10 mouse cellular contexts compared by ENCODE assay signal in genomic region chr2:18050018-18050417, GRCm38 (mm10). TPM values are rescaled to one million over a fixed set of nuclear protein-coding genes. Genes with fewer than 3 reads are reported as not detected.
DNase-seq lines count a peak whose midpoint lies in the region; ATAC-seq and TF ChIP-seq lines count a peak whose summit lies in the region.
"Had no signal": no experiment of that assay in that cellular context is flagged by ENCODE, and none has a peak within 500 bp of the region (broad histone marks: within the 10 kb centered on the region; RNA-seq: fewer than 3 reads in every experiment).

No protein-coding gene starts in this region.

- 0 out of 2 replicates have a peak overlapping the region, but pooled peaks have one; percentile 21 for H3K9ac ChIP-seq in kidney, embryonic 15.5 days
- H3K9ac ChIP-seq in neural tube, embryonic 14.5 days (replicated peaks; ENCODE audit: low read depth, low read length) = peak overlapping the region; percentile 46; the same call in 1 of the 2 replicates

- peak overlapping the region; percentile 99 for H3K27ac ChIP-seq in kidney, embryonic 15.5 days
- peak overlapping the region; percentile 90 for H3K27ac ChIP-seq in embryonic fibroblast, embryonic 13.5 days (ENCODE audit: insufficient read depth, low read length)
- H3K27ac ChIP-seq in limb, embryonic 10.5 days = peak overlapping the region; percentile 100
- peak overlapping the region; percentile 99 for H3K27ac ChIP-seq in neural tube, embryonic 14.5 days (ENCODE audit: low read depth, low read length)

- no peak for TF ChIP-seq POLR2A in embryonic fibroblast, embryonic 13.5 days (IDR thresholded peaks at IDR 0.05; ENCODE audit: low read depth, low read length)

- no peaks in the 10 kb centered on the region for H3K36me3 ChIP-seq in kidney, embryonic 15.5 days
- no peaks in the 10 kb centered on the region for H3K36me3 ChIP-seq in limb, embryonic 10.5 days
- no peaks in the 10 kb centered on the region for H3K36me3 ChIP-seq in neural tube, embryonic 14.5 days (ENCODE audit: control insufficient read depth, insufficient read depth, low read length)

- ATAC-seq in kidney, embryonic 15.5 days (replicated peaks; ENCODE audit: low FRiP score) = no peak
- ATAC-seq in neural tube, embryonic 14.5 days (ENCODE audit: low read depth) = no peak
- no peak for ATAC-seq in cerebellum, adult (ENCODE audit: insufficient number of reproducible peaks, low FRiP score, low TSS enrichment)

- DNase-seq in kidney, postnatal 10 days = no peak
- no peak for DNase-seq in limb, embryonic 10.5 days (ENCODE audit: low spot score)
- no peak for DNase-seq in cerebellum, postnatal 25 days
- DNase-seq in kidney, adult 11 months = no peak
- DNase-seq: thymus, adult 2 months had no signal

- H3K4me3 ChIP-seq in kidney, embryonic 15.5 days (replicated peaks) = peak overlapping the region; percentile 77; the same call in 1 of the 2 replicates
- H3K4me3 ChIP-seq in embryonic fibroblast, embryonic 13.5 days (ENCODE audit: insufficient read depth, low read length) = no peak overlapping the region
- peak overlapping the region; percentile 90 for H3K4me3 ChIP-seq in limb, embryonic 10.5 days
- peak overlapping the region; percentile 19; the same call in 1 of the 2 replicates for H3K4me3 ChIP-seq in neural tube, embryonic 14.5 days (ENCODE audit: low read depth, low read length)
- H3K4me3 ChIP-seq: myocyte had no signal

- 30% methylated on average over 2 of the region's 2 CpGs for WGBS in kidney, embryonic 15.5 days
- WGBS in limb, embryonic 10.5 days = 17% methylated on average over 2 of the region's 2 CpGs
- 8% methylated on average over 2 of the region's 2 CpGs for WGBS in neural tube, embryonic 14.5 days

- H3K4me2 ChIP-seq in kidney, embryonic 15.5 days = peak overlapping the region; percentile 77
- peak overlapping the region; percentile 81 for H3K4me2 ChIP-seq in neural tube, embryonic 14.5 days (ENCODE audit: low read depth, low read length)

- peaks cover 38% of the 10 kb centered on the region for H3K4me1 ChIP-seq in kidney, embryonic 15.5 days
- H3K4me1 ChIP-seq in embryonic fibroblast, embryonic 13.5 days (ENCODE audit: control insufficient read depth, insufficient read depth, low read length) = peaks cover 5% of the 10 kb centered on the region; the same call in 1 of the 2 replicates
- H3K4me1 ChIP-seq in limb, embryonic 10.5 days = peaks cover 51% of the 10 kb centered on the region
- H3K4me1 ChIP-seq in neural tube, embryonic 14.5 days (ENCODE audit: control insufficient read depth, insufficient read depth, low read length) = peaks cover 13% of the 10 kb centered on the region; the same call in 1 of the 2 replicates

- H3K27me3 ChIP-seq in kidney, embryonic 15.5 days = no peaks in the 10 kb centered on the region
- no peaks in the 10 kb centered on the region for H3K27me3 ChIP-seq in limb, embryonic 10.5 days (ENCODE audit: low read depth, poor library complexity, severe bottlenecking)
- no peaks in the 10 kb centered on the region for H3K27me3 ChIP-seq in neural tube, embryonic 14.5 days (ENCODE audit: control insufficient read depth, insufficient read depth, low read length)

- no peak for TF ChIP-seq CTCF in embryonic fibroblast, embryonic 13.5 days (IDR thresholded peaks at IDR 0.05; ENCODE audit: borderline replicate concordance, insufficient read depth, low read length)

- H3K9me3 ChIP-seq in kidney, embryonic 15.5 days (replicated peaks) = no peaks in the 10 kb centered on the region
- no peaks in the 10 kb centered on the region for H3K9me3 ChIP-seq in limb, embryonic 10.5 days (replicated peaks)
- H3K9me3 ChIP-seq in neural tube, embryonic 14.5 days (ENCODE audit: control insufficient read depth, low read length) = no peaks in the 10 kb centered on the region

RNA-seq across cellular contexts. Expression of gene Skida1, which starts 1.2 kb away (rescaled TPM):
- polyA plus RNA-seq in kidney, embryonic 15.5 days (2015; fragmentation: Nextera tagmentation; extraction: Ambion mirVana) = 10.3 and 11.8 TPM in 2 replicates
- polyA plus RNA-seq in embryonic fibroblast, embryonic 13.5 days (2011; ENCODE audit: insufficient read length, low read depth, missing spikeins) = 4.4 and 8.5 TPM in 2 replicates
- 7.0 and 11.5 TPM in 2 replicates for polyA plus RNA-seq in limb, embryonic 10.5 days (2016; fragmentation: Nextera tagmentation; extraction: Ambion mirVana)
- polyA plus RNA-seq in neural tube, embryonic 14.5 days (2014; fragmentation: Nextera tagmentation; extraction: Ambion mirVana) = 3.9 and 5.3 TPM in 2 replicates

RNA-seq across cellular contexts. Expression of gene Mllt10, which starts 5.0 kb away (rescaled TPM):
- 72.9 and 73.1 TPM in 2 replicates for polyA plus RNA-seq in kidney, embryonic 15.5 days (2015; fragmentation: Nextera tagmentation; extraction: Ambion mirVana)
- 49.3 and 52.0 TPM in 2 replicates for polyA plus RNA-seq in embryonic fibroblast, embryonic 13.5 days (2011; ENCODE audit: insufficient read length, low read depth, missing spikeins)
- polyA plus RNA-seq in limb, embryonic 10.5 days (2016; fragmentation: Nextera tagmentation; extraction: Ambion mirVana) = 56.9 and 65.3 TPM in 2 replicates
- polyA plus RNA-seq in neural tube, embryonic 14.5 days (2014; fragmentation: Nextera tagmentation; extraction: Ambion mirVana) = 34.6 and 36.5 TPM in 2 replicates

RNA-seq across cellular contexts. Expression of gene A930004D18Rik, which starts 12.5 kb away (rescaled TPM):
- 12.0 and 15.1 TPM in 2 replicates for polyA plus RNA-seq in kidney, embryonic 15.5 days (2015; fragmentation: Nextera tagmentation; extraction: Ambion mirVana)
- 6.4 and 8.6 TPM in 2 replicates for polyA plus RNA-seq in embryonic fibroblast, embryonic 13.5 days (2011; ENCODE audit: insufficient read length, low read depth, missing spikeins)
- 11.5 and 11.6 TPM in 2 replicates for polyA plus RNA-seq in limb, embryonic 10.5 days (2016; fragmentation: Nextera tagmentation; extraction: Ambion mirVana)
- polyA plus RNA-seq in neural tube, embryonic 14.5 days (2014; fragmentation: Nextera tagmentation; extraction: Ambion mirVana) = 8.2 and 8.6 TPM in 2 replicates

RNA-seq across cellular contexts. Expression of gene H2al2a, which starts 53.3 kb away (rescaled TPM):
- polyA plus RNA-seq in kidney, embryonic 15.5 days (2015; fragmentation: Nextera tagmentation; extraction: Ambion mirVana) = not detected in 2 replicates
- polyA plus RNA-seq in embryonic fibroblast, embryonic 13.5 days (2011; ENCODE audit: insufficient read length, low read depth, missing spikeins) = not detected in 2 replicates
- polyA plus RNA-seq in limb, embryonic 10.5 days (2016; fragmentation: Nextera tagmentation; extraction: Ambion mirVana) = not detected in 2 replicates
- polyA plus RNA-seq in neural tube, embryonic 14.5 days (2014; fragmentation: Nextera tagmentation; extraction: Ambion mirVana) = not detected in 2 replicates
- polyA plus RNA-seq: myocyte; thymus, adult 2 months had no signal
